Mouse (Mus musculus) heart, postnatal 0 days (tissue): ENCODE results near the gene Znrd1. TPM values are rescaled to one million over a fixed set of nuclear protein-coding genes. Genes with fewer than 3 reads are reported as not detected.

Experiments used
- ATAC-seq: fragments of 200-750 bp; cut with Nextera tagmentation; 2 replicates; pipeline ENCODE4 v1.8.0; 2017; ENCODE audit warnings: low read depth, moderate number of reproducible peaks, moderate library complexity; ENCODE audit not compliant: insufficient read depth
- DNase-seq: peaks from one replicate; pipeline ENCODE4 v3.0.0-alpha.2; 2016; ENCODE audit warnings: low spot score
- H3K27ac ChIP-seq: fragments of 300-500 bp; sonication (generic); 2 replicates; pipeline ENCODE4 v1.5.1; 2014; ENCODE audit warnings: low read depth, mild to moderate bottlenecking
- H3K27me3 ChIP-seq: fragments of 300-500 bp; sonication (generic); 2 replicates; pipeline ENCODE4 v1.6.1; 2014; ENCODE audit warnings: low read length, mixed read lengths; ENCODE audit not compliant: control insufficient read depth, insufficient read depth
- H3K36me3 ChIP-seq: fragments of 300-500 bp; sonication (generic); replicated peaks from 2 replicates; pipeline ENCODE4 v1.6.1; 2014; ENCODE audit warnings: low read length, mixed read lengths; ENCODE audit not compliant: control insufficient read depth, insufficient read depth
- H3K4me1 ChIP-seq: fragments of 300-500 bp; sonication (generic); 2 replicates; pipeline ENCODE4 v1.6.1; 2014; ENCODE audit warnings: antibody characterized with exemption; ENCODE audit not compliant: control insufficient read depth, insufficient read depth
- H3K4me2 ChIP-seq: fragments of 300-500 bp; sonication (generic); 2 replicates; pipeline ENCODE4 v1.6.1; 2014; ENCODE audit warnings: low read depth, mild to moderate bottlenecking, low read length, moderate library complexity
- H3K4me3 ChIP-seq: fragments of 300-500 bp; sonication (generic); 2 replicates; pipeline ENCODE4 v1.5.1; 2014; ENCODE audit warnings: low read depth, low read length
- H3K9ac ChIP-seq: fragments of 300-500 bp; sonication (generic); replicated peaks from 2 replicates; pipeline ENCODE4 v1.6.1; 2014; ENCODE audit warnings: low read depth, low read length, mixed read lengths
- H3K9me3 ChIP-seq: fragments of 300-500 bp; sonication (generic); replicated peaks from 2 replicates; pipeline ENCODE4 v1.6.1; 2016; ENCODE audit warnings: low read length; ENCODE audit not compliant: control insufficient read depth
- CTCF ChIP-seq: IDR thresholded peaks from 2 replicates; pipeline ENCODE4 v1.5.1; 2016; ENCODE audit warnings: antibody characterized with exemption, control low read depth, low read depth
- EP300 ChIP-seq: IDR thresholded peaks from 2 replicates; pipeline ENCODE4 v1.6.1; 2016; ENCODE audit warnings: antibody characterized with exemption, low read depth
- WGBS: fragments of 180-500 bp; shearing (Covaris S2); extraction: QIAGEN DNeasy Blood & Tissue Kit; methylation state at CpG from one replicate; pipeline ENCODE4 v1.1.7; 2014; 5-methylcytosine and 5-hydroxymethylcytosine counted together
- polyA plus RNA-seq: library from polyadenylated mRNA; unstranded; fragments of >200 nt; fragmentation: Nextera tagmentation; extraction: Ambion mirVana; gene quantifications from 2 replicates; pipeline ENCODE4 v1.2.1, GENCODE M21; 2015
- total RNA-seq: library from RNA; depleted of rRNA; stranded (reverse); fragments of >200 nt; gene quantifications from 2 replicates; pipeline ENCODE4 v1.2.3, GENCODE M21; 2014; ENCODE audit warnings: low replicate concordance

The Znrd1 gene
- total and polyA plus RNA-seq, 2 experiments from 2014 or later = 13.4 to 33.6 TPM

GRCm38 (mm10) chr17:36989437-36989836, 31.1 kb upstream of the Znrd1 start, which contains the start of gene H2-M5:
Gene H2-M5, minus strand, starts transcription at chr17:36989537.
- no peaks in the 10 kb centered on the region for H3K9me3 ChIP-seq
- TF ChIP-seq EP300 (no peak), CTCF (no peak)
- no peak for ATAC-seq
- no peak within 1 kb of the TSS for H3K27ac ChIP-seq
- peaks cover 23% of the 10 kb centered on the region for H3K27me3 ChIP-seq
- no peaks in the 10 kb centered on the region for H3K4me1 ChIP-seq
- H3K4me3 ChIP-seq = peak within 1 kb of the TSS; percentile 6; the same call in 1 of the 2 replicates
- DNase-seq = no peak
- peak within 1 kb of the TSS; percentile 32 for H3K4me2 ChIP-seq
- 30% methylated on average over 5 of the region's 5 CpGs for WGBS
- H3K9ac ChIP-seq = no peak within 1 kb of the TSS
- no peaks in the 10 kb centered on the region for H3K36me3 ChIP-seq

GRCm38 (mm10) chr17:36988475-36988874, 30.1 kb upstream of the Znrd1 start:
- no peak for DNase-seq
- Histone ChIP-seq H3K4me2 (peak overlapping the region; percentile 32), H3K4me3 (peak overlapping the region; percentile 6; the same call in 1 of the 2 replicates), H3K27me3 (peaks cover 23% of the 10 kb centered on the region), H3K9ac (no peak overlapping the region), H3K27ac (no peak overlapping the region), H3K9me3 (no peaks in the 10 kb centered on the region), H3K4me1 (no peaks in the 10 kb centered on the region), H3K36me3 (no peaks in the 10 kb centered on the region)
- TF ChIP-seq EP300 (no peak), CTCF (no peak)
- no peak for ATAC-seq
- WGBS = 7% methylated on average over 24 of the region's 24 CpGs

- no peak for ATAC-seq
Measured at GRCm38 (mm10) chr17:36982253-36983155, 24.1 kb upstream of the Znrd1 start.

GRCm38 (mm10) chr17:36981845-36982244, 23.5 kb upstream of the Znrd1 start:
- 15% methylated on average over 4 of the region's 4 CpGs for WGBS
- Histone ChIP-seq H3K27ac (no peak overlapping the region), H3K27me3 (no peaks in the 10 kb centered on the region), H3K4me1 (no peaks in the 10 kb centered on the region), H3K4me2 (peak overlapping the region; percentile 56), H3K4me3 (peak overlapping the region; percentile 19; the same call in 1 of the 2 replicates), H3K36me3 (no peaks in the 10 kb centered on the region), H3K9me3 (no peaks in the 10 kb centered on the region), H3K9ac (no peak overlapping the region)
- no peak for TF ChIP-seq CTCF
- DNase-seq (no peak), ATAC-seq (no peak)

More at GRCm38 (mm10) chr17:36982253-36983155, 24.1 kb upstream of the Znrd1 start:
- H3K9ac ChIP-seq = no peak overlapping the region
- H3K36me3 ChIP-seq = no peaks in the 10 kb centered on the region
- H3K4me3 ChIP-seq = no peak overlapping the region
- H3K4me1 ChIP-seq = no peaks in the 10 kb centered on the region
- no peak overlapping the region for H3K4me2 ChIP-seq
- 53% methylated on average over 5 of the region's 5 CpGs for WGBS
- H3K27ac ChIP-seq = no peak overlapping the region
- no peaks in the 10 kb centered on the region for H3K9me3 ChIP-seq
- TF ChIP-seq EP300 = no peak
- no peak for TF ChIP-seq CTCF
- no peak for DNase-seq
- peaks cover 2% of the 10 kb centered on the region; the same call in 1 of the 2 replicates for H3K27me3 ChIP-seq

GRCm38 (mm10) chr17:36981221-36981813, 23.0 kb upstream of the Znrd1 start, which contains the start of gene 2410137M14Rik:
Gene 2410137M14Rik, minus strand, starts transcription at chr17:36981237.
- H3K4me3 ChIP-seq = peak within 1 kb of the TSS; percentile 19
- no peaks in the 10 kb centered on the region for H3K27me3 ChIP-seq
- no peaks in the 10 kb centered on the region for H3K4me1 ChIP-seq
- ATAC-seq = peak; percentile 58
- H3K4me2 ChIP-seq = peak within 1 kb of the TSS; percentile 56
- TF ChIP-seq CTCF (no peak), EP300 (no peak)
- peak; percentile 23 for DNase-seq
- 7% methylated on average over 18 of the region's 18 CpGs for WGBS
- H3K9ac ChIP-seq = no peak within 1 kb of the TSS
- H3K27ac ChIP-seq = no peak within 1 kb of the TSS
- H3K36me3 ChIP-seq = no peaks in the 10 kb centered on the region
- H3K9me3 ChIP-seq = no peaks in the 10 kb centered on the region
